Mouse (Mus musculus) kidney, postnatal 25 days (tissue): ENCODE results near the gene Neurod6.
"Not testable (repeated sequence)": the region's sequence is repeated elsewhere in the genome, so short reads cannot be mapped to it uniquely, and the experiment has no call there.

Experiments
- DNase-seq, 2 experiments: peaks; one replicate each; pipeline ENCODE4 v3.0.0; 2021; ENCODE audit warnings: mixed read lengths in 2 of 2

Gene Neurod6

GRCm38 (mm10) chr6:55680974-55681373, at the start of gene Neurod6:
TSS of gene Neurod6 (minus strand) at chr6:55681263.
- DNase-seq = no peak

DNA sequence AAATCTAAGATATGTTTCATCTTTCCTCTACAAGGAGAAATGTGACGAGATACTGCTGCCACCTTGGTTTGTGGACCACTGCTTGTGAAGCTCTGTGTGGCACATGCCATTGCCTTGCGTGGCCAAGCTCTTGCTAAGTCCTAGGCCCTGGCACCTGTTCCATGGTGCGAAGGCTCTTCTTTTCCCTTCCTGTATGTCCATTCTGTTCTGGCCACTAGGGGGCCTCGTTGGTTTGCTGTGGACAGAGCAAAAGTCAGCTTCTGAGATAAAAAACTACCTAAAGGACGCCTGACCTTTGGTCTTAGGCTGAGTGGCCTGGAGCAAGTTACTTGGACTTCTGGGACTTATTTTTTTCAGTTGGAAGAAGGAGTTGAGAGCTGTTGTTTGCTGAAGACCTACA, 36.1 kb upstream of the Neurod6 start:
- peak; percentile 55 to 71 for DNase-seq

DNA sequence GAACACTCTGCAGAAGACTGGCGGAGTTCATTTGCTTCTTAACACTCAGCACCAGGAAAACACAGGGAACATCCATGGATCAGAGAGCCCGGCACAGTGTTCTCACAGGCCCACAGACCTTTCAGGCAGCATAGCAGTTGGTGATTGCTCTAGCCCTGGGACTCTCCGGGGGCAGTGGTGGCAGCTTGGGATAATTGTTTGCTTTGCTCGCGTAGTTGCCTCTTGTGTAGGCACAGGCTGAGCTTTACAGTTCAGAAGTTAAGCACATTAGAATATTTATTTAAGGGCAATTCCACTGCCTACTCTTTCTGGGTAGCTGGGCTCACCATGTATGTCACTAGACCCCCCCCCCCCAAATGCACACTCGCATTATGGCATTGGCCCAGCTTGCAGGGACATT, 34.4 kb upstream of the Neurod6 start:
- DNase-seq = no peak

GRCm38 (mm10) chr6:55710913-55711312, 29.9 kb upstream of the Neurod6 start:
- DNase-seq = not testable (repeated sequence)

DNA sequence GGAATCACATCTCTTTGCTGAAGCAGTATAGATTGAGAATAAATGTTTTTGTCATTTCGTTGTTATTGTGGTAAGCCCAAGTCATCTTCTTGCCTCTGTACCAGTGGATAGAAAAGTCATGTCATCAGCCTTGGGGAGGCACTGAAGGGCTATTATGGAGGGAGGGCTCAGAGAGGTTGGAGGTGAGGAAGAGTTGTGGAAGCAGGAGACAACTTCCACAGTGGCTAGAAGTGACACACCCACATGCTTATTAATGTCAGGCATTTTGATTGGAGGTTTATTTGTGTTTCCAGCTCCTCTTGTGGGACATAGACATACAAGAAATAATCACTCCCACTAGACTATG, 23.7 kb upstream of the Neurod6 start:
- no peak for DNase-seq

DNA sequence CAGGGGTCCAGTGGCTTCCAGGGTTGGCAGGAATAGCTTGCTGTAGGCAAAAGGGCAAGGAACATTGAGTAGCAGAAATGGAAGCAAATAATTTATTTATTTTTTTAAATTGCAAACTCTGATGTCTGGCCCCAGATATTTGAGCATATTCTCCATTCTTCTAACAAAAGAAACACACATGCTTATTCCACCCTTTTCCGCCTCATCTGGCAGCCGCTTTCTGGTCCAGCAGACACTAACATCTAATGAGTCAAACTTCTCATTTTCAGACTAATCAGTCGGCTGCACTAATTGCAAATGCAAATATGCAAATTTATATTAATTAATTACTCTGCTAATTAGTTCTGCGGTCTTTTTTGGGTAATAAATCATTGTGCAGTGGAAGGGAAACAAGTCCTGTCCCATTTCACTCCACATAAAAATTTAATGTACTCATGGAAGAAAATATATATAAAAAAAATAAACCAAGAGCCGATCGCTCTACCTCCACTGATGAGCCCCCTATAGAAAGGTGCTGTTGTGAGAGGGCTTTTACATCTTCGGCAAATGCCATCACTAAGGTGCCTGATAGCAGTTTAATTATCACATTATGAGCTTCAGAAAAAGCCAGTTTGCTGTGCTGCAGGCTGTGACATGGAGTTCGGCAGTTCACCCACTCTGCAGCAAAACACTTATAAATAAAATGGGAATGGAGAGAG, 23.1 kb upstream of the Neurod6 start:
- DNase-seq = no peak

DNA sequence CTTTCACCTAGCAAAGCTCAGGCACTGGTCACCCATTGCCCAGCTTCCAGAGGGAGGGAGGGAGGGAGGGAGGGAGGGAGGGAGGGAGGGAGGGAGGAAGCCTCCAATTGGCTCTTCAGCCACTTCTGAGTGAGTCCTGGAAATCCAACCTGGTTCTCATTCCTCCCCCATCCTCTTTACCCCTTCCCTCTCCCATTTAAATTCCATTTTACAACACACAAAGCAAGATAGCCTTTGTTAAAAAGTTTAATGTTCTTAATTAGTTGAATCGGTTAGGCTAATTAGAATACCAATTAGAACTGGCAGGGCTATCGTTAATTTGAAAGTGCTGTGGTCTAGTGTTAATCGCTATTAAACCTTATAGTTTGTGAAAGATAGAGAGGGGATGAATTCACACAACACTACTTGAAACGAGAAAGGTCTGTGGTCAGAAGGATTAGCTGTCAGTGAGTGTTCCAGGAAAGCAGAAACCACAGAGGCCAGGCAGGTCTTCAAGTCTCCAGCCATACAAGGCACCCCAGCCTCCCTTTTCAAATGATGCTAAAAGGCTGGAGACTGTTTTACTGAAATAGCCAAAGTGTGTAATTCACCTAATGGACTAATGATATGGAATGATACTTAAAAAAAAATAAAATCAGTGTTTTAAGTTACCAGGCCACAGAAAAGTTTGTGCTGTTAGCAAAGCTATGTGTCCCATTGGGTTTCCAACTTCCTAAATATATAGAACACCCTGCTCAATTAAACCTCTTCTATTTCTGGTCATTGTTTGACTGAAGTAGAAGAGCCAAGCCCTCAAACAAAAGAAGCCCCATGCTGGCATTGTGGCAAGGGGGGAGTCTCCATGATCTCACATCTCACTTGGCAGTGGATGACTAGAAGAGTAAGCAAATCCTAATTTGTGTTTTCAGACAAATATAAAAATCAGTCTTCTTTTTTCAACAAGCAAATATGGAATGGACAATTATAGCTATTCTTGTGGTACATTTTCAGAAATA, 19.6 kb upstream of the Neurod6 start:
- DNase-seq = no peak

DNA sequence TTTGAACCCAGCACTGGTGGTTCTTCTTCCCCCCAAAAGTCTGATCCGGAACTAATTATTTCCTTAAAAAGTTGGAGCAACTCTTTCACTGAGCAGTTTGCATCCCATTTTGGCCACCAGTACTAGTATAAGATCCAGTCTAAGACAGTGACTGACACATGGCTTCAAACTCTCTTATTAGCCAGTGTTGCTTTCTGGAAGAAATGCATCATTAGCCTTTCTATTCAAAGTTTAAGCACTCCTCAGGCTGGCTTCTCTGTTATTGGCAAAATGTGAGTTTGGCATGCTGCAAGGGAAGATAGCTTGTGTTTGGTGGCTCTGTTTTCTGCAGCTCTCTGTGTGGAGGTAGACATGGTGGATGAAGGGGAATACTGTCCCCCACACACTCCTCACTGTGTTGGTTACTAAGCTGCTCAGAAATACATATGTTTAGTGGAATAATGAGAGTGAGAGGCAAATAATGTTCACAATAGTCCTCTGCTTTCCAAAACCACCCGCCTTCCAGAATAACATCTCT, 9.0 kb upstream of the Neurod6 start:
- DNase-seq = no peak

DNA sequence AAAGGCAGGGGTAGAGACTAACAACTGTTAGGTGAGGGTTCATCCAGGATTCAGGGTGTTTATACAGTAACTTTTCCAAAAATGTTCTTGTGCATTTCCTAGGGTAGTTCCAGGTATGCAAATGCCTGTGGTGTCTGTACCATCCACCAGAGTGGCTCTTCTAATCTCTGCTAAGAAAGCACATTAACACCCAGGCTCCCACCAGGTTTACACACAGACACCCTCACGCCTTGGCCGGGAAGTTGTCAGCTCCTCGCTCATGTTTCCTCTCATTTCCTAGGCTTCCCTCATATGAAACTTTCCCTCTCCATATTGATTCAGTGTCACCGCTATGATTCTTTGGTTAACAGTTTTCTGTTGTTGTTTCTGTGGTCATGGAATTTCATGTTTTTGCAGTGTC, 2.4 kb upstream of the Neurod6 start:
- no peak for DNase-seq

DNA sequence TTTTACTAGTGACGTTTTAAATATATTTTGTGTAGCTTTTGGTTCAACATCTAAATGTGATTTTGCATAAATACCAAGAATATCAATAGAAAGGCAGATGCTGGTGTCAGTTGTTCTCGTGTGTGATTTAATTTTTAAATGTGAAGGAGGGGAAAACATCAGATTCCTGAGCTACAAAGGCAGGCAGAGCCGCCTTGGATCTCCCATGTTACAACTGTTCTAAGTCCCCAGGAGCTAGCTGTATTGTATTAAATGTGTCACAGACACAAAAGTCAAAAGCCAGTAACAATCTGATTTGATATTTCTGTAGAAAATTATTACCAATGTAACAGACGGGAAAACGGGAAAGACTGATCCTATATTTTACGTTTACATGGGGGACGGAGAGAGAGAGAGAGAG, 1.8 kb upstream of the Neurod6 start:
- DNase-seq = no peak

DNA sequence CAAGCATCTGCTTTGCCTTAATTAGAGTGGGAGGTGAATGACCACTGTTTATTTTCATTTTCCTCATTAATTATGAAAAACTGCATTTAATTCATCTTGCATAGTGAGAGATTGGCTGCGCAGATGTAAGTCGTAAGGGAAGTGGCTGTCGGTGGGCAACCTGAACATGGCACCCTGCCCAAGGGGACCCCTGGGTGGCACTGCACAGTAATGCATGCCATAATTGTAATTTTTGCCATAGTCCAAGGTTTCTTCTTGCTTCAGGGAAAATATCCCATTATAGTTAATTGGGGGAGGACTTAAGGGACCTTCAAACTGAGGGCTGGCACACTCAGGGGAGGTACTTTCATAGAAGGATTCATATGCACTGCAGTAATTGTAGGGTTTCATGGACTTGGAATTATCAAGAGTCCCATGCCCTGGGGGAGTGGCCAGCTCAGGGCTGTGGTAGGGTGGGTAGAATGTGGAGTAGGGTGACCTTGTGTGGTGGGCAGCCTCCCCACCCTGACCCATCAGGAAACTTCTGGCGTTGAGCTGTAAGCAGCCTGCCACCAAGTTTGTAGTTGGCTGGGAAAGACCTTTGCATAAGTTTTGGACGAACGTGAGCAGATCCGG, 2.4 kb downstream of the Neurod6 start:
- no peak for DNase-seq

DNA sequence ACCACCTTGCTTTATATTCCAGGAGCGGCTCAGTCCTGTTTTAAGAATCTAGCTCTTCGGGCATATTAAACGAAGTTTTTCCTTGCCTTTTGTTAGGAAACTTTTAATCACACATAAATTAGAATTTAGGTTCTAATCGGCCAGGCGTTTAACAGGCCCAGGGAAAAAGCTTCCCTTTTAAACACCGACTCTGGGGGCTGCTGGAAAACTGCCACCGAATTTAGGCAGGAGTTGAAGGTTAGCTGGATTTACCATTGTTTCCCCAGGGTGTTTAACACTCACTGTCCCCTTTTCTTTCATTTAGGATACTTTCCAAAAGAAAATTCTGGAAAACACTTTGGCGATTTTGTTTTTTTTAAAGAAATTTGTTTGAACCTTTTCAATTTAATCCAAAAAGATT, 3.7 kb downstream of the Neurod6 start:
- DNase-seq = no peak

GRCm38 (mm10) chr6:55676663-55677311, 4.3 kb downstream of the Neurod6 start:
- DNase-seq = no peak

DNA sequence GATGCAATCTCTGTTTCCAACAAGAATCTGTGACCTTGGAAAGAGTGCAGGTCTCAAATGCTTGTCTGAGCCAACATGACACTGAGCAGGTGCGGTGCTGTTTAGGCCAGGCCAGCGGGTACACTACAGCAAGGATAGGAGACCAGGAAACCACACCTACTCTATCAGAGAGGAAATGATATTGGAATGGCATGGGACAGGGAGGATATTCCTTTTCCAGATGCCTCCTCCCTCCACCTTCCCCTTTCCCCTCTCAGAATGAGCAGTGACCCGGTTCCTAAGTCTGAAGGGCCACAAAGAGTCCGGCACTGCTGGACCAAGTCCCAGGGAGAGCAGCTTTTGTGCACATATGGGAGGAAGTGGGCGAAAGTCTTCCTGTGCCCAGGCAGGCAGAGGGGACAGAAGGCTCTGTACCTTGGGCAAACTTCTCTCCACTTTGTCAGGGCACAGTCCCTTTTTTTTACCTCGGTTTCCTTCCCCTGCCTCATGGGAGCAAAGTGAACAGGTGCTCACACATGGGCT, 4.9 kb downstream of the Neurod6 start:
- DNase-seq = no peak

GRCm38 (mm10) chr6:55667801-55668200, 13.3 kb downstream of the Neurod6 start:
- DNase-seq = no peak

DNA sequence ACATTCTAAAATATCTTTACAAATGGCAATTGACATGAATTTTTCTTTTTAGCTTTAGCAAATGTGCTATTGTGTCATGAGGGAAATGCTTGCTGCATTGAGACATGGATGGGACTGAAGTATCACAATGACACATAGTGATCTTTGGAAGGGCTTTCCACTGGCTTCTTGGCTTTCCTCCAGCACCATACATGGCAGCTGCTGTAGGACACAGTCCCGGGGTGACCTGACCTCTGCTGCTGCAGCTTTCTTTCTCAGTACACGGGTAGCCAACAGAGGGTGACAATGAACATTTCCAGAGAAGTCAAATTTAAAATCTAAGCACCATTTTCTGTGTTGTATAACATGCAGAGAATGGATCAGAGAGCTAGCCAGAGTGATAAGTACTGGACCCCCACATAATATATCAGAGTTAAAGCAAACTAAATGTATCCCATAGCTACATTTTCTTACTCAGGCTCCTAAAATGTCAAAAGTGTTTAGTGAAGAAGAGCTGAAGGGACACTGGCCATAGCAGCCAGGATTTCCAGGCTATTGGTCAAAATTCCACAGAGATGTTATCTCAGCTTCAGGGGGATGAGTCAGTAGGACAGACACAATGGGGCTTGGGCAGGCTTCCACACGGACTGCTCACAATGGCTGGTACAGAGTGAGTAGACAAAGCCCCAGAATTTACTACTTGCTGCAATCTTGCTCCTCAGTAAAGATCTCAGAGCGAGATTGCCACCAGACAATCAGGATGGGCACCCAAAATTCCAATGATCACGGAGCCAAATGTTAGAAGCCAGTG, 19.7 kb downstream of the Neurod6 start:
- DNase-seq = no peak

GRCm38 (mm10) chr6:55649996-55650395, 31.1 kb downstream of the Neurod6 start:
- DNase-seq = no peak

DNA sequence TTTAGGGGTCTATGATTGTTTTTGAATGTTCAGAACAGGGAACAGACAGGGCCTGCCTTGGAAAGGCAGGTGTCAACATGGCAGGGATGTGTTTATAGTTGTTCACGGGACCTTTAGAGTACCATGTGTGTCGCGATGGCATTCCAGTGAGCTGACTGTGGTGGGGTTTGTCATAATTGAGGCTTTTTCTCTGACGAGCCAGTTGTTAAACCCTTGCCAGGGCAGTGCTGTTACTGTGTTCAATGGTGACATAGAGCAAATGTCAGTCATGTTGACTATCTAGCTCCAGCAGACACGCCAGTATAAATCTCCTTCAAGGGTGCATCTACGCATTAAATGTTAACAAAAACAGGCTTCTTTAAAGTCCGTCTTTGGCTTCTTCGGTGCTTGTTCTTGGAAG, 31.5 kb downstream of the Neurod6 start:
- no peak for DNase-seq

GRCm38 (mm10) chr6:55648886-55649285, 32.2 kb downstream of the Neurod6 start:
- DNase-seq = no peak

DNA sequence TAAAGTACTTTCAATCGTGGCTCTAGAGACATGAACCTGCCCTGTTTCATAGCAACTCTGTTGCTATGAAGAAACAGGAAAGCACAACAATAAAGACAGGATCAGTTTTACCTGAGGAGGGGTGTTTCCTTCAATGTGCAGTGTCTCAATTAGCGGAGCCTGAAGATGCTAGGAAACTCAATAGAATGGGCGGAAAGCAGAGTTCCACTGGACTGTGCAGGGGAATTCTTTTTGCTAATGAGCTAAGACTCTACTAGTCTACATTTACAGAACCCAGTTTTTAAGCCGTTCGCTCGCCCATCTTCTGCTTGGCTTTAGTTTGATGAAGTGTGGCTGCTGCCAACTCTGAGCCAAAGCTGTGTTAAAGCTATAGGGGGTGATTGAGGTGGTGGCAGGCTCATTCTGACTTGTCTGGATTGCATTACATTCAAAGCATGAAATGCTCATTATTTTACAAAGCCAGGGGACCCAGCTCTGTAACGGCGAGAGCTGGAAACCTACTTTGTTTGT, 33.2 kb downstream of the Neurod6 start:
- no peak for DNase-seq

DNA sequence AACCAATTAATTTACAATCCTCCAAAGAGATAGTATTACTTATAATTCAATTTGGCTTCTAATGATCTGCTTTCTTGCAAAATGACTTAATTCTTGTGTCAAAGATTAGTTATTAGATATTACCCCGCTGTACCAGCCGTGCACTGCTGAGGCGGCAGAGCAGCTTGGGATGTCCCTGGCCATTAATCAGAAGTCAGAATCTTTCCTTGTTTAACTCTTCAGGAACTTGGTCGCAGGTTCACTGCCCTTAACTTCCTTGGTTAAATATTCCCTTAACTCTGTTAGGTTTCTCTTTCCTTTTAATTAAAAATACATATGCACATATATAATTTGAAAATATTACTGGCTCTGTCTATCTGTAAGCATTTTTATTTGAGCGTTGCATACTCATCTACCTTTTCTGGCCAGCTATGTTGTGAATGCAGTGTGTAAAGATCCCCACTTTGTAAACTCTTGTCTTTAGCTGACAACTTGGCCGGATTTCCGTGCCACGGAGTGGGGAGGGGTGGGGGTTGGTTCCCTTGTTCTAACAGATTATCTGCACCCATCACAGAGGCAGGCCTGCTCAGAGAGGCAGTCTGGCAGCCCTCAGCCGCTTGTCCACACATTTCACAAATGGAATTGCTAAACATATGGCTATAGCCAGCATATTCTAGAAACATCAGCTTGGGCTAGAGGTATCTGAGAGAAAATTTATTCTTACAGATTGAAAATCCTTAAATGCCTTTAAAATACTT, 34.1 kb downstream of the Neurod6 start:
- DNase-seq = no peak
